19 mouse cellular contexts compared by ENCODE assay signal in the genomic region with DNA sequence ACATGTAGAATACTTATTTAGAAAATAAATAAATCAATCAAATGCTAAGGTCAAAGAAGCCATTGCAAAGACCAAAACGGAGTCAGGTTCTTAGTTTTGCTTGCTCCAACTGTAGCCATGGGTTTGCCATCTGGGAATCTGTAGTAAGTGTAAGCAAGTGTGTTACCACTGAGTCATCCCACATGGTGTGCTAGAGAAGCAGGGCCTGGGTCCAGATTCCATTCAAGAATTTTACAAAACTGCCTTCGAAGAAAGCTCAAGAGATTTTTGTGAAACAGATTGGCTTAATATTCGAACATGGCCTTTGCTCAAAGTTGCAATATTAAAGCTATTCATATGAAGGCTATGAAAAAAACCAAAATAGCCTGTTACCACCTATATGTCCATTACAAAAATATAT.
"Had no signal": no experiment of that assay in that cellular context is flagged by ENCODE, and none has a peak within 500 bp of the region (broad histone marks: within the 10 kb centered on the region; RNA-seq: fewer than 3 reads in every experiment).

No protein-coding gene starts in this region.

- ATAC-seq: intestine, postnatal 0 days; midbrain, embryonic 15.5 days had no signal

- H3K27ac ChIP-seq: kidney, postnatal 0 days; left cerebral cortex, adult 2 months; liver, embryonic 13.5 days; midbrain, embryonic 12.5 days; midbrain, embryonic 15.5 days; neural tube, embryonic 13.5 days; stomach, postnatal 0 days had no signal

- H3K4me2 ChIP-seq: liver, embryonic 13.5 days; midbrain, embryonic 12.5 days; midbrain, embryonic 15.5 days; neural tube, embryonic 13.5 days had no signal

- DNase-seq: kidney, adult 2 months; kidney, postnatal 25 days; liver, embryonic 13.5 days; lung, adult 2 months; lung, postnatal 14 days; lung, postnatal 4 days; retina, postnatal 1 day; right cerebral cortex, postnatal 4 days; thymus, adult 2 months; thymus, postnatal 14 days; thymus, postnatal 4 days had no signal

- H3K36me3 ChIP-seq: liver, embryonic 13.5 days; midbrain, embryonic 12.5 days; midbrain, embryonic 15.5 days; neural tube, embryonic 13.5 days had no signal

- H3K9ac ChIP-seq: liver, embryonic 13.5 days; midbrain, embryonic 12.5 days; midbrain, embryonic 15.5 days; neural tube, embryonic 13.5 days had no signal

- H3K4me3 ChIP-seq: left cerebral cortex, adult 2 months; liver, embryonic 13.5 days; midbrain, embryonic 12.5 days; midbrain, embryonic 15.5 days; myocyte; neural tube, embryonic 13.5 days had no signal

- H3K27me3 ChIP-seq: liver, embryonic 13.5 days; midbrain, embryonic 12.5 days; midbrain, embryonic 15.5 days; neural tube, embryonic 13.5 days had no signal

- H3K4me1 ChIP-seq: liver, embryonic 13.5 days; midbrain, embryonic 12.5 days; midbrain, embryonic 15.5 days; neural tube, embryonic 13.5 days had no signal

- H3K9me3 ChIP-seq: liver, embryonic 13.5 days; midbrain, embryonic 12.5 days; midbrain, embryonic 15.5 days; neural tube, embryonic 13.5 days had no signal
